Mouse (Mus musculus): ENCODE measurements around the gene Nav2.
A peak's percentile ranks its signal among the peaks of the same experiment; 100 is the strongest.

- TF ChIP-seq CTCF (IDR thresholded peaks at IDR 0.05; ENCODE audit: low read depth) (peak; percentile 66), EP300 (optimal IDR thresholded peaks at IDR 0.05) (no peak)
These were observed 568.1 kb downstream of the Nav2 start for GRCm38 (mm10) chr7:49476666-49477065.
